Mouse (Mus musculus): ENCODE measurements around the gene Ppp1r14d.

DNA sequence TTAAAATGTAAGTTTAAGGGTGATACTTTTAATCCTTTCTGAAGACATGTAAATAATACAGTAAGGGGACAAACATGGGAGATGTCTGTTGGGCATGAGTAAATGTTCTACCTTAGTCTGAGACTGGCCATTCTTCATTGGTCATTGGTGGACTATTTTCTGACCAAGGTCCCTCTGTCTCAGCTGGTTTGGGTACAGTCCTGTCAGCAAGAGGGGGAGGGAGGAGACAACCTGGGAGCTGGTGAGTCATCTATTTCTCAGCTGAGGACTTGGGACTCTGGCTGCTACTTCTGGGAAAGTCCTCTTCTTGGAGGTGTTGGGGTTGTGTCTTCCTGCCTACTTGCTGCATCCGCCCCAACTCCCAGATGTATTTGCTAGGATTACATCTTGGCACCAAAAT is 44.4 kb upstream of the Ppp1r14d start:
- TF ChIP-seq EP300 (optimal IDR thresholded peaks at IDR 0.05) (no peak), CTCF (IDR thresholded peaks at IDR 0.05; ENCODE audit: low read depth) (no peak)
